Mouse (Mus musculus) liver, embryonic 14.5 days (tissue): ENCODE data around the gene Fam129a. TPM values are rescaled to one million over a fixed set of nuclear protein-coding genes. Genes with fewer than 3 reads are reported as not detected.

ENCODE experiments used
- ATAC-seq: fragments of 200-750 bp; cut with Nextera tagmentation; 2 replicates; pipeline ENCODE4 v1.8.0; 2017; ENCODE audit warnings: moderate number of reproducible peaks, mild to moderate bottlenecking, moderate library complexity; ENCODE audit not compliant: insufficient read depth
- DNase-seq, 3 experiments: peaks; one replicate each; pipeline ENCODE4 v3.0.0-alpha.2; 2012 to 2013; ENCODE audit warnings: low read depth in 3 of 3, low spot score in 3 of 3
- H3K27ac ChIP-seq: fragments of 300-500 bp; sonication (generic); 2 replicates; pipeline ENCODE4 v1.5.1; 2014; ENCODE audit warnings: moderate library complexity, mild to moderate bottlenecking, control low read depth, inconsistent platforms
- H3K27me3 ChIP-seq: fragments of 300-500 bp; sonication (generic); 2 replicates; pipeline ENCODE4 v1.6.1; 2014; ENCODE audit warnings: mild to moderate bottlenecking, low read length, moderate library complexity; ENCODE audit not compliant: control insufficient read depth, insufficient read depth
- H3K36me3 ChIP-seq: fragments of 300-500 bp; sonication (generic); replicated peaks from 2 replicates; pipeline ENCODE4 v1.6.1; 2014; ENCODE audit warnings: low read depth; ENCODE audit not compliant: control insufficient read depth, insufficient read depth
- H3K4me1 ChIP-seq, 2 experiments: fragments of 200-500 bp in 1 of 2; fragments of 300-500 bp in 1 of 2; sonication (generic) in 1 of 2; replicated peaks; 2 replicates each; pipeline ENCODE4 v1.6.1; 2012 to 2014; ENCODE audit warnings: antibody characterized with exemption in 1 of 2, inconsistent platforms in 1 of 2, low read length in 1 of 2; ENCODE audit not compliant: control insufficient read depth in 2 of 2, insufficient read depth in 2 of 2
- H3K4me2 ChIP-seq: fragments of 300-500 bp; sonication (generic); 2 replicates; pipeline ENCODE4 v1.6.1; 2014; ENCODE audit warnings: low read depth, mild to moderate bottlenecking, control low read depth, moderate library complexity
- H3K4me3 ChIP-seq, 2 experiments: fragments of 200-500 bp in 1 of 2; fragments of 300-500 bp in 1 of 2; sonication (generic) in 1 of 2; 2 replicates each; pipeline ENCODE4 v1.5.1; 2012 to 2014; ENCODE audit warnings: low read depth in 2 of 2, low read length in 2 of 2, mild to moderate bottlenecking in 2 of 2, control low read depth in 1 of 2, inconsistent platforms in 1 of 2, moderate library complexity in 1 of 2; ENCODE audit not compliant: insufficient read depth in 1 of 2
- H3K9ac ChIP-seq: fragments of 300-500 bp; sonication (generic); replicated peaks from 2 replicates; pipeline ENCODE4 v1.6.1; 2014; ENCODE audit warnings: mild to moderate bottlenecking, control low read depth, moderate library complexity
- H3K9me3 ChIP-seq: fragments of 300-500 bp; sonication (generic); 2 replicates; pipeline ENCODE4 v1.6.1; 2016; ENCODE audit warnings: low read length, mixed read lengths; ENCODE audit not compliant: control insufficient read depth
- CTCF ChIP-seq: IDR thresholded peaks from 2 replicates; pipeline ENCODE4 v1.5.1; 2016; ENCODE audit warnings: antibody characterized with exemption, low read depth, control low read depth
- EP300 ChIP-seq: IDR thresholded peaks from 2 replicates; pipeline ENCODE4 v1.6.1; 2016; ENCODE audit warnings: antibody characterized with exemption, low read depth
- WGBS: fragments of 180-500 bp; shearing (Covaris S2); extraction: QIAGEN DNeasy Blood & Tissue Kit; methylation state at CpG from one replicate; pipeline ENCODE4 v1.1.7; 2014; ENCODE audit not compliant: insufficient replicate concordance; 5-methylcytosine and 5-hydroxymethylcytosine counted together
- polyA plus RNA-seq, 2 experiments: library from polyadenylated mRNA; depleted of rRNA in 1 of 2; stranded (reverse) in 1 of 2; unstranded in 1 of 2; fragments of >200 nt; fragmentation: Nextera tagmentation in 1 of 2; extraction: Ambion mirVana in 1 of 2; gene quantifications; 2 replicates each; pipeline versions ENCODE4 v1.2.1 to v1.2.3; 2012 to 2014

The Fam129a gene
- polyA plus RNA-seq, 2 experiments = 1.5 to 3.4 TPM

- TF ChIP-seq EP300 = no peak
- TF ChIP-seq CTCF = no peak
- 33% methylated on average over 11 of the region's 11 CpGs for WGBS
- H3K4me2 ChIP-seq = no peak overlapping the region
These were observed 13.7 kb downstream of the Fam129a start for GRCm38 (mm10) chr1:151584565-151585216.

GRCm38 (mm10) chr1:151585647-151586046 is 14.7 kb downstream of the Fam129a start:
- 35% methylated on average over 4 of the region's 4 CpGs for WGBS
- Histone ChIP-seq H3K4me2 (no peak overlapping the region), H3K4me1 (peaks cover 0 to 2% of the 10 kb centered on the region in 2 experiments; a peak in 1 of 4 replicates), H3K36me3 (no peaks in the 10 kb centered on the region), H3K9ac (no peak overlapping the region), H3K4me3 (no peak overlapping the region), H3K9me3 (no peaks in the 10 kb centered on the region), H3K27me3 (no peaks in the 10 kb centered on the region), H3K27ac (no peak overlapping the region)
- TF ChIP-seq EP300 (no peak), CTCF (no peak)
- ATAC-seq (no peak), DNase-seq (no peak)

More at GRCm38 (mm10) chr1:151584565-151585216, 13.7 kb downstream of the Fam129a start:
- no peak overlapping the region for H3K27ac ChIP-seq
- no peak for ATAC-seq
- H3K27me3 ChIP-seq = no peaks in the 10 kb centered on the region
- no peak overlapping the region for H3K4me3 ChIP-seq
- no peaks in the 10 kb centered on the region for H3K9me3 ChIP-seq
- no peak overlapping the region for H3K9ac ChIP-seq
- H3K36me3 ChIP-seq = no peaks in the 10 kb centered on the region
- no peak for DNase-seq
- peaks cover 0 to 2% of the 10 kb centered on the region in 2 experiments; a peak in 1 of 4 replicates for H3K4me1 ChIP-seq

GRCm38 (mm10) chr1:151592085-151593017 is 21.4 kb downstream of the Fam129a start:
- Histone ChIP-seq H3K9me3 (no peaks in the 10 kb centered on the region), H3K9ac (no peak overlapping the region), H3K36me3 (no peaks in the 10 kb centered on the region), H3K27me3 (no peaks in the 10 kb centered on the region), H3K4me3 (no peak overlapping the region), H3K4me2 (no peak overlapping the region), H3K4me1 (peaks cover 0 to 4% of the 10 kb centered on the region in 2 experiments; a peak in 1 of 4 replicates), H3K27ac (no peak overlapping the region)
- DNase-seq (no peak), ATAC-seq (no peak)
- TF ChIP-seq EP300 (no peak), CTCF (no peak)
- WGBS = 67% methylated on average over 13 of the region's 13 CpGs

GRCm38 (mm10) chr1:151594906-151595305 is 23.9 kb downstream of the Fam129a start:
- no peaks in the 10 kb centered on the region for H3K27me3 ChIP-seq
- no peak for ATAC-seq
- H3K9me3 ChIP-seq = no peaks in the 10 kb centered on the region
- H3K36me3 ChIP-seq = no peaks in the 10 kb centered on the region
- TF ChIP-seq CTCF = no peak
- TF ChIP-seq EP300 = no peak
- H3K4me3 ChIP-seq = no peak overlapping the region
- H3K27ac ChIP-seq = no peak overlapping the region
- no peak overlapping the region for H3K4me2 ChIP-seq
- no peak overlapping the region for H3K9ac ChIP-seq
- DNase-seq = no peak
- H3K4me1 ChIP-seq = peaks cover 8 to 13% of the 10 kb centered on the region in 2 experiments
- 68% methylated on average over 4 of the region's 4 CpGs for WGBS
